Mouse (Mus musculus) left cerebral cortex, postnatal 36 days (tissue): Measurements from ENCODE around the gene Tectb. TPM values are rescaled to one million over a fixed set of nuclear protein-coding genes. Genes with fewer than 3 reads are reported as not detected.

Experiments used
- DNase-seq, 2 experiments: peaks; one replicate each; pipeline ENCODE4 v3.0.0; 2021 to 2022; ENCODE audit warnings: low spot score in 2 of 2, mixed read lengths in 1 of 2
- intact Hi-C: fragments of 180-260 bp; cut with DNase I; formaldehyde crosslinking; loops from one replicate; pipeline ENCODE4 v1.15.1; 2025
- total RNA-seq, 2 experiments: library from RNA; stranded (reverse); gene quantifications; 2 replicates each; pipeline ENCODE4 v1.2.3; 2021

The Tectb gene
- total RNA-seq, 2 experiments from 2014 or later, result not detected

DNA sequence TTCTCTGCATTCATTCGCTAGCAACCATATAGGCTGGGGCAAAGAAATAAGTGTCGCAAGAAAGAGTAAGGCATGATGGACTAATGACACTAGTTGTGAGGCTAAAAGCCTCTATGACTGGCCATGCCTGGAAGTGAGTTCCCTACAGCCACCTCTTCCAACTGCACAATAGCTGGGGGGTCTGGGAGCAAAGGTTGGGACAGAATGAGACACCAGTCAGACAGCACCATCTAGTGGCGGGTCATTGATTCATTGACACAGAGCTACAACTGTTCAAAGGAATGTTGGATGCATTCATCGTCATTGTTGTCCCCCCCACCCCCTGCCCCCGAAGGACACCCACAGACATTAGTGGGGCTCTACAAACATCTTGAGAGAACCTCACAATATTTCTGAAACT is 17.8 kb downstream of the Tectb start:
- DNase-seq, result peak in 1 of 2 experiments; percentile 51
- intact Hi-C loops, result loop anchor here (2.0 to 5.0 kb wide), 2 partner anchors 101 to 122 kb away; no protein-coding TSS in a partner anchor

DNA sequence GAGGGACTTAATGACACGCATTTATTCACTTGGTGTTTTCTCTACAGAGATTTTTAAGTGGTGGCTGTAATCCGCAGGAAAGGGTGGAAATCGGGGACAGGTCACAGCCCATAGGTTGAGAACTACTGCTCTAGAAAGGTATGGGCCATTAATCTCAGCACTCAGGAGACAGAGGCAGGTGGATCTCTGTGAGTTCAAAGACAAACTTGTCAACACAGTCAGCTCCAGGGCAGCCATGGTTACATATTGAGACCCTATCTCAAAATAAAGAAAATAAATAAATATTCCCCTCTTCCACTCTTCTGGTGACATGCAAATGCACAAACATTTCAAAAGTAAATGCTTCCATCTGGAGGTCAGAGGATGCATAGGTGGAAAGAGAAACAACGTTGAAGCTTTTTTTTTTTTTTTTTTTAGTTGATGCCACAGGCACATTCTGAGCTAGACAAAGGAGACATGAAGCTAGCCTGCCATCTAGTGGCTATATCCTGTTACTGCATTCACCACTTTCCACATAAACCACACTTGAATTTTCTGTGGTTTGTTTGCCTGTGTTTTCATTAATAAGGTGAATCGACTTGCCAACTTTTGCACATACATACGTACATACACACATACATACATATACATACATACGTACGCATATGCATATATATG is 26.1 kb downstream of the Tectb start:
- intact Hi-C loops, result loop anchor here (5.0 kb wide), 1 partner anchor 1159 kb away; no protein-coding TSS in a partner anchor
- peak in 1 of 2 experiments; percentile 53 for DNase-seq

DNA sequence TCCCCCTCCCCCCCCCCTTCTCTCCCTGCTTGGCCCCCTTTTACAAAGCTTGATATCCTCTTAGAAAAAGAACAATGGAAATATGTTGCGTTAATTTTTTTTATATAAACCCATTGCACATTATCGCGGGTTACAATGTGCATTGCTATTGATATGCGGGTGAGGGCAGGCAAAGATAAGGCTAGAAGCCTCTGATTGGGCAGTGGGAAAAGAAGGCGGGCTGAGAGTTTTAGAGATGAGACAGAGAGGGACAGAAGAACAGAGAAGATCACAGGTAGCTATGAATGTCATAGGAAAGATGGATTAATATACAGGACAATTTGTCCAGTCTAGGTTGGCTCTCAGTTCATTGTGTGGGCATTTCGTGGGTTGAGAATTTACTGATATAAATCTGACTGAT is 26.7 kb downstream of the Tectb start:
- intact Hi-C loops, result loop anchor here (5.0 kb wide), 1 partner anchor 1160 kb away; no protein-coding TSS in a partner anchor
- no peak for DNase-seq

DNA sequence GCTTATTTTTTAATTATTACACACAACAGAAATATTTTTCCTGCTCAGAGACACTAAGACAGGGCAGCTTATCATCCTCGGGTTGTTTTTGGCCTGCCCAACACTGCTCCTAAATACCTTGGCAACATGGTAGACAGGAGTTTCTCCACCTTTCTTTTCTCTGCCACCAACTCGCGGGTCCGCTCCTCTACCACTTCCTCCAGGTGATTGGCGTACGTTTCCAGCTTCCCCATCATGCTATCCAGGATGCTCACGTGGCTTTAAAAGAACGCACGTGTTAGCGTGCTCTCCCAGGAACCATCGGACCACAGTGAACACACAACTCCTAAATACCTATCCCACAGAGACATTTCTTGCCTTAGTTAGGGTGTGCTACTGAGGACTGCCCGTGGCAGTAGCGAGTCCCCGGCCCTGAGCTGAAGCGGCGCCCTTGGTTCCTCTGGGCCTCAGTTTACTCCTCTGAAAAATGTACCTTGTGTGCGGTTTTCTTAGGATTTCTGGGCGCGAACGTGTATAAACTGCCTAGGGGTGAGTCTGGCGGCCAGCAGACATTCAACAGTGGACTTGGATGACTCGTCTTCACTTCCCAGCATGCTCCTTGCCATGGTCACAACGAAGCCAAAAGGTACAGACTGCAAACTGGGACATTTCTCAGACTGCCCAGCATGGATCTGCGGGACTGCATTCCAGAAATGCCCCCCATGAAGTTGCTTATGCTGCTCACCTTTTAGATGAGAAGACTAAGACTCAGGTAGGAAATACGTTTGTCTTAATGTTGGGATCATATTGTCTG is 27.4 kb downstream of the Tectb start:
- intact Hi-C loops, result loop anchor here (5.0 kb wide), 1 partner anchor 1161 kb away; no protein-coding TSS in a partner anchor
- DNase-seq, result no peak

DNA sequence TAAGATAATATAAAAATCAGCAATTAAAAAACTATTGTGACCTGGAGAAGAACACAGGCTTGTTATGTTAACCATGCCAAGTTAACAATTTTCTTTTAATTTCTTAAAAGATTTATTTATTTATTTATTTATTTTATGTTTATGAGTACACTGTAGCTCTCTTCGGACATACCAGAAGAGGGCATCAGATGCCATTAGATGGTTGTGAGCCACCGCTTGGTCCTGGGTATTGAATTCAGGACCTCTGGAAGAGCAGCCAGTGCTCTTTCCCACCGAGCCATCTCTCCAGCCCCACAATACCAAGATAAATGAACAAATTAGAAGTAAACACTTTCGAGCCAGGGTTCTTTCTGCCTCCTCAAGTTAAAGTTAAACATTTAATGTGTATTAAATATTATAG is 28.1 kb downstream of the Tectb start:
- intact Hi-C loops, result loop anchor here (5.0 kb wide), 1 partner anchor 1161 kb away; no protein-coding TSS in a partner anchor
- no peak for DNase-seq

DNA sequence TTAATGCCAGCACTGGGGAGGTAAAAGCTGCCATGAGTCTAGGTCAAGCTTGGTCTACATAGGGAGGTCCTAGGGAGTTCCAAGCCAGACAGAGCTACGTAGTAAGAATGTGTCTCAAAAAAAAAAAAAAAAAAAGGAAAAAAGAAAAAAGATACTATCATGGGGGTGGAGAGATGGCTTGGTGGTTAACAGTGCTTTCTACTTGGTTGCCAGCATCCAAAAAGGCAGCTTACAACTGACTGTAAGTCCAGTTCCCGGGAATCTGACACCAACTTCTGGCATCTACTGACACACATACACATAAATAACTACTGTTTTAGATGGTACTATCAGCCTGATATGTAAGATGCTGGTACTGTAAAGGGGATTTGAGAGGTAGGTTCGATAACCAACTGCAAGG is 28.6 kb downstream of the Tectb start:
- no peak for DNase-seq
- intact Hi-C loops, result loop anchor here (5.0 kb wide), 1 partner anchor 1162 kb away; no protein-coding TSS in a partner anchor

DNA sequence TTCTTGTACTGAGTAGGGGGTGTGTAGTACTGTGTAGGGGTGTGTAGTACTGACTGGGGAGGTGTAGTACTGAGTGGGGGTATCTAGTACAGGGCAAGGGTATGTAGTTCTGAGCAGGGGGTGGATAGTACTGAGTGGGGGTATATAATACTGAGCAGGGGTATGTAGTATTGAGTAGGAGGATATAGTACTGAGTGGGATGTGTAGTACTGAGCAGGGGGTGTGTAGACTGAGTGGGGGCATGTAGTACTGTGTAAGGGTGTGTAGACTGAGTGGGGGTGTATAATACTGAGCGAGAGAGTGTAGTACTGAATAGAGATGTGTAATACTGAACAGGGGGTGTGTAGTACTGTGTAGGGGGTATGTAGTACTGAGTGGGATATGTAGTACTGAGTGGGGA is 31.2 kb downstream of the Tectb start:
- DNase-seq, result no peak
- intact Hi-C loops, result loop anchor here (10.0 kb wide), 2 partner anchors 1267 to 1457 kb away; partner anchors contain the start of genes Bbip1 and Shoc2

DNA sequence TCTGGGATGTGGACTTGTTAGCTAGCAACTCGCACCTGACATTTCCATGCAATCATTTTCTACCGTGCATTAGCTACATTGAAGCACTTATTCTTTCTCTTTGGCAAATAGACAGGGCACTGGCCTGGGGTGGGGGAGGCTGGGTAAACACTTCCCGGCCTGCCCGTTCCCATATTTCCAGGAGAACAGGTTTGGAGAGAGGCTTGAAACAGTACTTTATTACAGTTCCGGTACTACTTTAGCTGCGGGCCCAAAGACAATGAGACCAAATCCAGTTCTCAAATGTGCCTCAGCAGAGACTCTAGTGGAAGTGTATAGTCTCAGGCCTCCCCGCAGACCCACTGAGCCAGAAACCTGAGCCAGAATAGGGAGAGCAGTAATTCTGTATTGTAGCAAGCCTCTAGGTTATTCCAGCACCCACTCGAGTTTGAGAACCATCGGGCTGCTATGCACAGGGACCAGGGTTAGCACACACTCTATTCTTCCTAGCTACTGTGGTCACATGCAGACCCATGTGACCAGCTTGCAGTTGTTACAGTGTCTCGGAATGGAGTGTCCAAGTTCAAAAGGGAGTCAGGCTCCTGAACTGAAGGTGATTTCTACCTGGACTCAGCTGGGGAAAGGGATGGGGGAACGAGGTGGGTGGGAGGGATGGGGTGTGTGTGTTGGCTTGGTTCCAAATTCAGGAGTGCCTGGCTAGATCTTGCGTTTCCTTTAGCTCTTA is 33.2 kb downstream of the Tectb start:
- intact Hi-C loops, result loop anchor here (10.0 kb wide), 2 partner anchors 1269 to 1459 kb away; partner anchors contain the start of genes Bbip1 and Shoc2
- DNase-seq, result peak; percentile 31 to 46

DNA sequence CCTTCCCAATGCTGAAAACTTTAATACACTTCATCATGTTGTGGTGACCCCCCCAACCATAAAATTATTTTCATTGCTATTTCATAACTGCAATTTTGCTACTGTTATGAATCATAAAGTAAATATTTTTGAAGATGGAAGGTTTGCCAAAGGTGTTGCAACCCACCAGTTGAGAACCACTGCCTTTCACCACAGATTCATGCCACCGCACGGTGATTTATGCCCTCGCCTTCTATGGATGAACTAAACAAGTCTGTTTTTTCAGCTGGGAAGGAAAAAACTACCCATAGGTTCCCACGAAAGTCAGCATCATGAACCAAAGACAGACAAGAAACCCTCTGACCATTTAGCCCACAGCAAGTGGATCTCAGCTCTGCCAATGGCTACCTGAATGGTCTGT is 36.3 kb downstream of the Tectb start:
- no peak for DNase-seq
- intact Hi-C loops, result loop anchor here (10.0 kb wide), 2 partner anchors 1272 to 1462 kb away; partner anchors contain the start of genes Bbip1 and Shoc2

DNA sequence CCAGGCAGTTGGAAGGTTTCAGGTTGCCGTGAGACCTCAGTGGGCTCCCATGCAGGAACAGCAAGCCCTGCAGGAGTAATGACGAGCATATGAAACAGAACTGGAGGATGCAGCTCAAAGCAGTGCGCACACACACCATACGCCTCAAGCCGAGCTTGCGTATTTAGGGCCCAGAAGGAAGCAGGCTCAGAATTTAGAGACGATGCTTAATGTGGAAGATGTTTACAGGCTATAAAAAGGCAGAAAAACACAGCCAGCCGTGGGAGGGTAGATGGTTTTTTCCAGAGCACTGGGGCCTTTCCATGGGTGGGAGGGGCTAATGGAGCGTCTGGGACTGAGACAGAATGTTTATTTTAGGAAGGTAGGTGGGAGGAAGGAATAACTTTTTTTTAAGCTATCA is 36.8 kb downstream of the Tectb start:
- intact Hi-C loops, result loop anchor here (10.0 kb wide), 2 partner anchors 1273 to 1463 kb away; partner anchors contain the start of genes Bbip1 and Shoc2
- DNase-seq, result peak; percentile 74 to 80

DNA sequence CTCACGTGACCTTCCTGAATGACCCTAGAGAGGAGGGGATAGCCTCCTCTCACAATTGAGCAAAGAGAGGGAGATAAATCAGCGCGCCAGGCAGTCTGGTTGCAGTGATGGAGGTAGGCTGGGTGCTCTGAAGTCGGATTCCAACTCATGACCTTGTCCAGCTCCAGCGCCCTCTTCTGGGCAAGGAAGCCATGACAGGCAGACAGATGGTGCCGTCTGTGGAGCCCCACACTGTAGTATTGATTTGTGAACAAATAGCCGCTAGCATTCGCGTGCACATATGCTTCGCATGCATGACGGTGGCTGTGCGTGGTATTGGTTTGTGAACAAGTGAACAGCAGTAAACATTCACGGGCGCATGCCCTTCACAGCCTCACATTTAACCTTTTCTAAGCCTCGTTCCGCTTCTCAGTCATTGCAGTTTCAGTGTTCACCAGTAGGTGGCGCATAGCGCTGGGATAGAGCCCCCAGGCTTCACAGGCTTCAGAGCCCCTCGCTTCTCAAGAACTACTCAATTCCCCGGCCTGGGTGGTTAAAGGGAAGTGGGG is 37.7 kb downstream of the Tectb start:
- DNase-seq, result peak; percentile 85 to 86
- intact Hi-C loops, result loop anchor here (2.0 to 10.0 kb wide), 4 partner anchors 37 to 1463 kb away; partner anchors contain the start of genes Bbip1 and Shoc2

DNA sequence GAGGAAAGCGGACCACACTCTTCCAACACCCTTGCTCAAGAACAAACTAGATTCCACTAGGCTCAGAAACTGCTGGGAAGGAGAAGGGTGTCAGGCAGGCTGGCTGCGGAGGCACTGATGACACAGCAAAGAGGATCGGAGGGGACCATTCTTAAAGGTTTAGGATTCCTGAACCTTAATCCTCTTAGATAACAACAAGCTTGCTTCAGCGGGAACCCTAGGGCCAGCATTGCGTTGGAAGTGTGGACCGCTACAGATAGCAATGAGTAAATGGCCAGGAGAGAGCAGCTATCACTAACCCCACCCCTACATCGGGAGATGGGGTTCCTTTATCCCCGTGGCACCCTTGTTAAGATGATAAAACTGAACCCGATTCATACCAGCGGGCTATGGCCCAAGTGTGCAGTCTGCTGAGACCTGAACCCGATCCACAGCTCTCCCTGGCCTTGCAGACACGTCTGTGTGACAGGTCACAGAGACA is 38.2 kb downstream of the Tectb start:
- DNase-seq, result no peak
- intact Hi-C loops, result loop anchor here (2.0 to 10.0 kb wide), 4 partner anchors 36 to 1464 kb away; partner anchors contain the start of genes Bbip1 and Shoc2

DNA sequence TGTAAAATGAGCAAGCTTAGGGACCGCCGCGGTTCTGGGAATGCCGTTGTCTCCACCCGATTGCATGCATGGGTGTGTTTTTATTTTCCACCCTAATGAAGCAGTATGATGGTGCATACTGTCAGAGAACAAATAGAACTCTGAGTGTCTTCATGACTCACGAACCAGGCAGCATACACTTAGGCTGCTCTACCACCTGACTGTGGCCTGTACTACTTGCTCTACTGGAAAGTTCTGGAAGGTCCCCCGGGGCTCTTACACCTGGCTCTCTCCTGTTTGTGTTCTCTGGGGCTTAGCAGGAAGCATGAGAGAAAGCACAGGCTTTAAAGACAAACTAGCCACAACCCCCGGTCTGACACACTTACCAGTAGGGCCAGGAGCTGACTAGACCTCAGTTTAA is 38.8 kb downstream of the Tectb start:
- intact Hi-C loops, result loop anchor here (2.0 to 10.0 kb wide), 4 partner anchors 35 to 1465 kb away; partner anchors contain the start of genes Bbip1 and Shoc2
- DNase-seq, result no peak

DNA sequence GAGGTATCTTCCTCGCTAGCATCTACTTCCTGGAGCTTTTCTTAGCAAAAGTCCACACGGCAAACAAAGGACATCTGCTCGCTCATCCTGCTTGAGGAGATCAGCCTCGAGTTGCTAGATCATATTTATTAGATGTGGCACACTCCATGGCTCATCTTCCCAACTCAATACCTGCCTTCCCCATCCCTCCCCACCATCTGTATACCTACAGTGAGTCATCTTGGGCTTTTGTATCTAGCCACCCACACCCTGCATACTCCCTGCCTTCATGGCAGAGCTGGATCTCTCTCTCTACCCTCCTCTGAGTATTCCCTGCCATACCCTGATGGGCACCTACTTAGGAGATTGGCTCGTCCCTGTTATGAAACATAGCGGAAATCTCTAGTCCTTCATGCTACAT is 40.7 kb downstream of the Tectb start:
- DNase-seq, result peak; percentile 34 to 43
- intact Hi-C loops, result no loop called here

DNA sequence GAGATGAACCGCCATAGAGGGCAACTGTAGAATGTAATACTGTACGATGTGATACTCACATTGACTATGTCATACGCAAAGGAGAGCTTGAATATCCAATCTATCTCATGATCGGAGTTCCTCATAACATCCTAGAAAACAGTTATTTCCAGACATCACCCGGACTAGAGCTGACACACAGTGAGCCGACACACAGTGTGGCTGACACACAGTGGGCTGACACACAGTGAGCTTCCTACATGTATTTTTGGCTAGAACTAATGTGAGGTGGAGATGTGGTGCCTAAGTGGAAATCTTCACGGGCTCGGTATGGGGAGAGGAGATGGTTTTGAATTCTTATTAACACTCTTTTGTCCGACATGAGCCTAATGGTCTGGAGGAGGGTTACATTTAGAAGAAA is 41.7 kb downstream of the Tectb start:
- DNase-seq, result no peak
- intact Hi-C loops, result no loop called here

DNA sequence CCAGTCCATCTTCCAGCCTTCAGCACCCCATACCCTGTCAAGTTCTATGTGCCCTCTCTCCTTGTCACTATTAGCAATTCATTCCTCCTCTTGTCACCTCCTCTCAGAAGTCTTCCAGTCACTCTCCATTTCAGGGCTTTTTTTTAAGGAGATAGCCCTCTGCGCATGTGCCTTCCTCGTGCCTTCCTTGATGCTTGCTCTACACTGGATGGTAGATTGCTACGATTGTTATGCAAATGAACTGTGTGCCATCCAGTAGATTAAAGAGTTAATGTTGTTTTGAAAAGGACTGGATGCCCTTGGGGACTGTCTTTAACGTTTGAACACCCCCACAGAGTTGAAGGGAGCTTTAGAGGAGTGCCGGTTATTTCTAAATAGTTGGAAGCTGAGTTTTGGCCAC is 46.1 kb downstream of the Tectb start:
- intact Hi-C loops, result no loop called here
- DNase-seq, result no peak

DNA sequence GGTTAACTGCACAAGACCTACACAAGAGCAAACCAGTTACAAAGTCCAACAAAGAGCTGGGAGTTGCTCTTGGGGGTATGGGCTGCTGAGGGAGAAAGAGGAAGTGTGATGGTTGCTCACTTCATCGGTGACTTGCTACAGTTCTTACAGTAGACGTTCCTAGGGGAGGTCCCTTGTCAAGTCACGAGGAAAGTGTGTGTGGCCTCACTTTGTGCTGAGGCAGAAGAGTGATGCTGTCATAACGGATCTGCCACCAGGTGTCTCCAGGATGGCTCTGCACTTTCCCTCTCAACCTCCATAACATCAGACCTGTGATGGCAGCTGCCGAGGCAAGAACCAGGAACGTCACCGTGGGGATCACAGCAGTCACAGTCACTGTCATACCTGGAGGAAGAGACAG is 46.6 kb downstream of the Tectb start:
- intact Hi-C loops, result no loop called here
- no peak for DNase-seq

DNA sequence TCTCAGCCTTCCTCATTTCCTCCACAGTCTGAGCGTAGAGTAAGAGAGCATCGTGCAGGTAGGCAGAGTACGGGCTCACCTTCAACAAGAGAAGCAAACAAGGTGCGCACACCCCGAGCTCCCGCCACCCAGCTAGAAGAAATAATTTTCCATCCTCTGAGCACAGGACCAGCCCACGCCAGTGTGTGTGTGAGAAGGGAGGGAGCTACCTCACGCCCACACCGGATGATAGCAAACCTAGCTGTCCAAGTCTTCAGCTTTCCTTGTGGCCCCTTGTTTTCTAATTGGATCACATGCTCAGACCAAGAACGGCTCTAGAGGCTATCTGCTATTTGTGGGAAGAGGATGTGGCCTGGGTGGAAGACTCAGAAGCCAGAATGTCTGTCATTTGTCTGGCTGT is 50.5 kb downstream of the Tectb start:
- DNase-seq, result peak; percentile 37 to 59
- intact Hi-C loops, result no loop called here

DNA sequence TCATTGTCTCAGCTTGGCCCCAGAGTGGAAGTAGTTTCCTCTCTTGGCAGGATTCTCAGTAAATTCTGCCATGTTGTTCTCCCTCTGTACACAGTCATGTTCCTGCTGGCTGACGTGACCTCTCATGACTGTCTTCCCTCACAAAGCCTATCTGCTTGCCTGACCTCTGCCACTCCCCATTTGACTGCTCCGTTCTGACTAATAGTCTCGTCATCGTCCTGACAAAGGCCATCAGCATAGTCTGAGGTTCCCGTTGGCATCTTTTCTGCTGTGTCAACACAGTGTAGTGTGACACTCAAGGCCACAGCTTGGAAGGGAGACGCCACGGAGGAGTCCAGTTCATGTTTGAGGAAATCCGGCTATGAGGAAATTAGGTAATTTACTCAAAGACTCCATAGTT is 51.6 kb downstream of the Tectb start:
- intact Hi-C loops, result no loop called here
- no peak for DNase-seq
